Mouse (Mus musculus) olfactory bulb, adult 2 months (tissue): ENCODE measurements at regions not wholly inside any gene's neighbourhood (a gene's known extent, or its start where the extent isn't known, plus 50 kb on each side); places are given as distances from the start of the nearest gene placed in this dataset.

Experiments used
- H3K27ac ChIP-seq: fragments of 200-500 bp; 2 replicates; pipeline ENCODE4 v1.5.1; 2012; ENCODE audit warnings: low read depth, low read length; ENCODE audit not compliant: insufficient read depth
- H3K4me1 ChIP-seq: fragments of 200-500 bp; 2 replicates; pipeline ENCODE4 v1.6.1; 2012; ENCODE audit warnings: low read length; ENCODE audit not compliant: control insufficient read depth, insufficient read depth
- H3K4me3 ChIP-seq: fragments of 200-500 bp; 2 replicates; pipeline ENCODE4 v1.5.1; 2012; ENCODE audit warnings: mild to moderate bottlenecking, low read depth, low read length, moderate library complexity; ENCODE audit not compliant: insufficient read depth
- CTCF ChIP-seq: fragments of 200-500 bp; IDR thresholded peaks from 2 replicates; pipeline ENCODE4 v1.5.1; 2012; ENCODE audit warnings: low read depth, mild to moderate bottlenecking, low read length, moderate library complexity; ENCODE audit not compliant: insufficient read depth
- POLR2A ChIP-seq: fragments of 200-500 bp; IDR thresholded peaks from 2 replicates; pipeline ENCODE4 v1.6.1; 2012; ENCODE audit warnings: mild to moderate bottlenecking, low read depth, low read length, moderate library complexity; ENCODE audit not compliant: insufficient read depth
- WGBS: fragments of 180-500 bp; shearing (Covaris S2); methylation state at CpG from one replicate; pipeline ENCODE4 v1.1.7; 2018; 5-methylcytosine and 5-hydroxymethylcytosine counted together

DNA sequence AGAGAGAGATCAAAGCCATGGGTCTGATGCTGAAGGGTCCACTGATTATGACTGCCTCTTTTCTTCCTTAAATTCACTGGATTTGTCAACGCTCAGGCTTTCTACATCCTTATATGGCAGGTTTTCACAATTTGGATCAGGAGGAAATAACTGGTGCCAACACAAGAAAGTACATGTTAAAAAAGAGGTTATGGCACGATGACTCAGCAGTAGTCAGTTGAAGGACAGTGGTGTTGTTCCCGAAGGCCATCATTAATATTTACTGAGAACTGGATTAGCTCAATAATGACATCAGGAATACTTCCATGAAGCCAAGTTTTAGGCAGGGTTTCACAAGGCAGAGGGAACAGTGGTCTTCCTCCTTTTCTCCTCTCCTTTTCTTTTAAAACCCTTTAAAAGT is 179.6 kb downstream of the Car2 start:
- Histone ChIP-seq H3K4me3 (no peak overlapping the region), H3K4me1 (no peaks in the 10 kb centered on the region), H3K27ac (no peak overlapping the region)
- TF ChIP-seq CTCF (no peak), POLR2A (no peak)
- WGBS, result 89% methylated on average over 3 of the region's 3 CpGs

DNA sequence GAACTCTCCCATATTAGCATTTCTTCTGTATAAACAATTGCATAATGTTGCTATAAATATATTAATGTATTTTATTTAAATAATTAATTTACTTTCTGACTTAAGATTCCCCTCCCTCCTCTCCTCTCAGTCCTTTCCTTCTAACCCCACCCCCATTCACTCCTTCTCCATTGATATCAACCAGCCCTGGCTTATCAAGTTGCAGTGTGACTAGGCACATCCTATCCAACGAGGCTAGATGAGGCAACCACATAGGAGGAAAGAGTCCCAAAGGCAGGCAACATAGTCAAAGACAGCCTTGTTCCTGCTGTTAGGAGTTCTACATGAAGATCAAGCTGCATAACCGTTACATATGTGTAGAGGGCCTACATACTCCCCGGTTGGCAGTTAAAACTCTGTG is 182.2 kb downstream of the Car2 start:
- TF ChIP-seq POLR2A (no peak), CTCF (no peak)
- no peak overlapping the region for H3K4me3 ChIP-seq
- 89% methylated on average over 3 of the region's 3 CpGs for WGBS
- H3K27ac ChIP-seq, result no peak overlapping the region
- no peaks in the 10 kb centered on the region for H3K4me1 ChIP-seq

DNA sequence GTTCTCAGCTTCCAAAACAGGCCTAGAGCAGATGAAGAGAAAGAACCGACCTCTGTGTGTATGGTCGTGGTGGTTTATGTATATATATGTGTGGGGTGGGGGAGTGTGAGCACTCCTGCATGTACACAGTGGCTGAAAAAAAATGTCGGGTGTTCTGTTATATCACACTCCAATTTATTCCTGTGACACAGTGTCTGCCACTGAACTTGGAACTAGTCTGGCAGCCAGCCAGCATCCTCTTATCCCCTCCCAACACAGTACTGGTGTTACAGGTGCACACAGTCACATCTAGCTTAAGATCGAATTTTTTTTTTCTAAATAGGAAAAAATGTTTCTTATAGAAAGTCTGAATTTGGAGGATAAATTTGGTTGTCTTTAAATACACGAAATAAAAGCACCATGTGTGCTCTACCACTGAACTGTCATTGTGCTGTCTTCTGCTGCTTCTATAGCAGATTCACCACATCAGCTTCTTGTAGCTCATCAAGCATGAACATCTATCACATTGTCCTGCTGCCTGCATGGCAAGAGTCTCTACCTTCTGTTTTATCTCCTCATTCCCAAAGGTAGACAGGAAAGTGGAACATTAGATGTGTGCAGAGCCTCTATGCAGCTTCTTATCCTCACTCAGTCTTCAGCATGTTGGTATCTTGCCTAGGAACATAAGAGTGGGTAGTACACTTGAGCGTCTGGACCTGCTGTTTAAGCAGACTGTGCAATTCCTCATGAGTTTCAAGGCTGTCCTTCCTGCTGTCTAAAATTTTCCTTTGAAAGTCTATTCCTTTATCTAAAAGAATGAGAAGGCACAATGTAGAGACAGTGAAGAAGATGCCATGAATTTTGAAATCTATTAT is 185.2 kb downstream of the Car2 start:
- WGBS, result 74% methylated on average over 6 of the region's 6 CpGs
- TF ChIP-seq CTCF (no peak), POLR2A (no peak)
- H3K27ac ChIP-seq, result no peak overlapping the region

GRCm38 (mm10) chr3:15073405-15073804 is 187.3 kb downstream of the Car2 start:
- no peak overlapping the region for H3K4me3 ChIP-seq
- whole genome bisulfite sequencing, result 83% methylated on average over 2 of the region's 2 CpGs
- H3K4me1 ChIP-seq, result no peaks in the 10 kb centered on the region
- TF ChIP-seq CTCF (no peak), POLR2A (no peak)
- no peak overlapping the region for H3K27ac ChIP-seq

More for the DNA sequence above, 185.2 kb downstream of the Car2 start:
- no peaks in the 10 kb centered on the region for H3K4me1 ChIP-seq
- H3K4me3 ChIP-seq, result no peak overlapping the region

GRCm38 (mm10) chr3:15073847-15074246 is 187.8 kb downstream of the Car2 start:
- TF ChIP-seq CTCF (no peak), POLR2A (no peak)
- H3K4me3 ChIP-seq, result no peak overlapping the region
- H3K4me1 ChIP-seq, result no peaks in the 10 kb centered on the region
- WGBS, result 63% methylated on average over 1 of the region's 1 CpGs
- no peak overlapping the region for H3K27ac ChIP-seq

DNA sequence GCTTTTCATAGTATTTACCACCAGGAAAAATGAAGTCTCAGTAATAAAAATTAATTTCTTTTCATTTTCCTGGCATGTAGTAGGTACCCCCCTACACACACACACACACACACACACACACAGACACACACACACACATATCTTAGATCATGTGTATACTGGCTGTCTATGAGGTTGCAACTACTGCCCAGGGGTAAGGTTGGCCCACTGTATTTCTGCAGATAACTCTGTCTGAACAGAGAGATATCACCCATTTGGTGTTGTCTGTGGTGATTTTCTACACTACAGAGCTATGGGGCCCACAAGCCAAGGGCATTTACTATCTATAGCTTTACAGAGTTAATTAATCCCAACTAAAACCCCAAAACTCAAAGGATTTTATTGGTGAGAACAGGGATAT is 188.9 kb downstream of the Car2 start:
- Histone ChIP-seq H3K4me1 (no peaks in the 10 kb centered on the region), H3K27ac (no peak overlapping the region), H3K4me3 (no peak overlapping the region)
- TF ChIP-seq POLR2A (no peak), CTCF (no peak)

DNA sequence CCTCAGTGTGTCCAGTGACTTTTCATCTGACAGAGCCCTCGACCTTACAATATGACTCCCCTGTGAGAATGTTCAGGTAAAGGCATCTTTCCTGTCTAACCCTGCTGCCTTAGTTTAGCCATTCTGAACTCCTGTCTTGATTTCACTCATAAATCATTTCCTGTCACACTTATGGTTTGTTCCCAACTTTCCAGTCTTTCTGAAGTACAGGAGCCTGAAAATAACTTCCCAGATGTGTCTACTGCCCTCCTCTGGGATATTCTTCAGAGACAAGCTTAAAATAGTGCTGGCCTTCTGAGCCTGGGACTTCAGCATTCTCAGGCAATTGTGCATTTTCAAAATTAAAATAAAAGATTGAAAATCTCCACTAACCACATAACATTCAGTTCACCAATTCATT is 204.1 kb downstream of the Car2 start:
- no peak overlapping the region for H3K4me3 ChIP-seq
- WGBS, result 74% methylated on average over 1 of the region's 1 CpGs
- H3K27ac ChIP-seq, result no peak overlapping the region
- TF ChIP-seq CTCF, result no peak
- no peak for TF ChIP-seq POLR2A
- H3K4me1 ChIP-seq, result no peaks in the 10 kb centered on the region

DNA sequence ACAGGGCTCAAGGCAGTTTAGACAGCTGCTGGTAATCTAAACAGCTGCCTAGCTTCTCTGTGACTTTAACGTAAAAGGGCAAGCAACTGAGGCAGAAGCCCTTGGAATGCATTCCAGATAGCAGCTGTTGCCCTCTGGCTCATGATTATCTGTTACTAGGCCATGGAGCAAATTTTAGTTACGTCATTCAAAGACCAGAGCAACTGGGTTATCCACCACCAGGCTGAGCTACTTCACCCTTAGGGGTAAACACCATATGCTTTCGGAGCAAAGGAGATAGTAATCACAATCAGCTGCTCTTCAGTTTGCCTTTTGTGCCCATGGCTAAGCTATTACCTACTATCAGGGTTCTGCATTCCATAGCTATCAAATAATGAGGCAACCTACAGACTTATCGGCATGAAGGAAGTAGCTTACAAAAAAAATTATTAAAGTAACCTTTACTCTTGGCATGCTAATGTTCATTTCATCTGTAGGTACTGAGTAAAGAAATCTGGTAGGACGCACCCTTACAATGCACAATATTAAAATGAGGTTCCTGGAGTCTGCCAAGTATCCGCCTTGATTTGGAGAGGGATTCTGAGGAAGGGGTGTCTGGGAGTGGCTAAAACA is 212.2 kb downstream of the Car2 start:
- H3K4me3 ChIP-seq, result no peak overlapping the region
- WGBS, result 77% methylated on average over 6 of the region's 6 CpGs

DNA sequence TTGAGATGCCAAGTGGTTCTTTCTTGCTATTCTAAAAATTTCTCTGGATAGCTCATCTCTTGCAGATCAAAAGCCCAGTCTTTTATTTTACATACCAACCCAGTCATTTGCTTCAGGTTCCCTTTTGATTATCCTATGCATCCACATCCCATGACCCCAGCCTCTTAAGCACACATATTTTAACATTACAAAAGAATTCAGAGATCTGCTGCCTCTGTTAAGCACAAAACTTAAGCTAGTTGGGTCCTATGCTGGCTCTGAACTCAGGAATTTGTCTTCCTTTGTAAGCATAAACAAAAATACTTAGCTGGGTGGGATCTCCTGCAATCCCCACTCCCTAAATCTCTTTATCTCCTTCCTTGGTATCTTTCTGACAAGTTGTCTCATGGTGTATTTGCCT is 212.9 kb downstream of the Car2 start:
- Histone ChIP-seq H3K27ac (no peak overlapping the region), H3K4me3 (no peak overlapping the region), H3K4me1 (no peaks in the 10 kb centered on the region)
- TF ChIP-seq CTCF, result no peak
- no peak for TF ChIP-seq POLR2A

More for the DNA sequence above, 212.2 kb downstream of the Car2 start:
- TF ChIP-seq CTCF (no peak), POLR2A (no peak)
- H3K4me1 ChIP-seq, result no peaks in the 10 kb centered on the region
- H3K27ac ChIP-seq, result no peak overlapping the region
